Mouse (Mus musculus): ENCODE results near the gene Fam131c. TPM values are rescaled to one million over a fixed set of nuclear protein-coding genes. Genes with fewer than 3 reads are reported as not detected.

Fam131c gene
- total and polyA plus RNA-seq, 2 experiments from 2014 or later = 0.20 TPM; not detected in 1

- H3K9ac ChIP-seq (replicated peaks; ENCODE audit: low read depth, low read length) = no peak overlapping the region
- H3K4me2 ChIP-seq (ENCODE audit: low read depth, low read length) = no peak overlapping the region
- no peak for ATAC-seq (ENCODE audit: insufficient read depth, low read depth)
- 0 out of 2 replicates have a peak, but pooled peaks cover 5% of the 10 kb centered on the region for H3K4me1 ChIP-seq (ENCODE audit: control insufficient read depth, insufficient read depth)
- H3K9me3 ChIP-seq (replicated peaks; ENCODE audit: control insufficient read depth, low read length) = 0 out of 2 replicates have a peak, but pooled peaks cover 5% of the 10 kb centered on the region
- H3K27me3 ChIP-seq (ENCODE audit: control insufficient read depth, insufficient read depth, low read length) = no peaks in the 10 kb centered on the region
- TF ChIP-seq EP300 (IDR thresholded peaks at IDR 0.05; ENCODE audit: low read depth) (no peak), CTCF (IDR thresholded peaks at IDR 0.05; ENCODE audit: low read depth) (no peak)
- no peak overlapping the region for H3K27ac ChIP-seq (ENCODE audit: low read depth)
- no peaks in the 10 kb centered on the region for H3K36me3 ChIP-seq (replicated peaks; ENCODE audit: control insufficient read depth, insufficient read depth, low read length)
- no peak overlapping the region for H3K4me3 ChIP-seq (ENCODE audit: low read depth, low read length)
- DNase-seq (ENCODE audit: low spot score) = no peak
These were observed 10.2 kb upstream of the Fam131c start for GRCm38 (mm10) chr4:141357811-141358210.

- TF ChIP-seq CTCF (IDR thresholded peaks at IDR 0.05; ENCODE audit: low read depth) = no peak
- no peak for TF ChIP-seq EP300 (IDR thresholded peaks at IDR 0.05; ENCODE audit: low read depth)
- Histone ChIP-seq H3K27me3 (ENCODE audit: control insufficient read depth, insufficient read depth, low read length) (0 out of 2 replicates have a peak, but pooled peaks cover 6% of the 10 kb centered on the region), H3K4me3 (ENCODE audit: low read depth, low read length) (no peak overlapping the region), H3K4me2 (ENCODE audit: low read depth, low read length) (no peak overlapping the region), H3K9ac (replicated peaks; ENCODE audit: low read depth, low read length) (no peak overlapping the region), H3K27ac (ENCODE audit: low read depth) (no peak overlapping the region), H3K4me1 (ENCODE audit: control insufficient read depth, insufficient read depth) (no peaks in the 10 kb centered on the region), H3K36me3 (replicated peaks; ENCODE audit: control insufficient read depth, insufficient read depth, low read length) (no peaks in the 10 kb centered on the region), H3K9me3 (replicated peaks; ENCODE audit: control insufficient read depth, low read length) (0 out of 2 replicates have a peak, but pooled peaks cover 5% of the 10 kb centered on the region)
- ATAC-seq (ENCODE audit: insufficient read depth, low read depth) = no peak
- DNase-seq (ENCODE audit: low spot score) = no peak
- 78% methylated on average over 6 of the region's 6 CpGs for WGBS
These were observed 8.8 kb upstream of the Fam131c start for GRCm38 (mm10) chr4:141359222-141359621.

DNA sequence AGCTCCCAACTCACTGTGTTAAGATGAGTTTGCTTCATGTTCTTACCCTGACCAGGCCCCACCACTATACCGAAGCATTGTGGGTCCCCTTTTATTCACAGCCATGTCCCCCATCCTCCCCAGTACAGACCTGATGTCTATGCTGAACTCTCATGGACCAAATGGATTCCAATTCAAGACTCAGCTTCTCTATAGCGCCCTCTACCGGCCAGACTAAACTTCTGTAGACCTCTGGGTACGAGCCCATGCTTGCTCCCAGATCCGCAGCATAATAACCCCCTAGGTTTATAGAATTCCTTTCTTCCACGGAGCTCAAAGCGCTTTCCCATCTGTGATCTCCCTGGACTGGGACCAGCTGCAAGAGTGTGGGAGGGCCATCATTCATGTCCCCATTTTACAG is 7.2 kb upstream of the Fam131c start:
- WGBS = 40% methylated on average over 7 of the region's 7 CpGs
- Histone ChIP-seq H3K4me2 (ENCODE audit: low read depth, low read length) (no peak overlapping the region), H3K4me1 (ENCODE audit: control insufficient read depth, insufficient read depth) (no peaks in the 10 kb centered on the region), H3K36me3 (replicated peaks; ENCODE audit: control insufficient read depth, insufficient read depth, low read length) (no peaks in the 10 kb centered on the region), H3K9me3 (replicated peaks; ENCODE audit: control insufficient read depth, low read length) (0 out of 2 replicates have a peak, but pooled peaks cover 5% of the 10 kb centered on the region), H3K9ac (replicated peaks; ENCODE audit: low read depth, low read length) (no peak overlapping the region), H3K27me3 (ENCODE audit: control insufficient read depth, insufficient read depth, low read length) (peaks cover 22% of the 10 kb centered on the region), H3K27ac (ENCODE audit: low read depth) (no peak overlapping the region), H3K4me3 (ENCODE audit: low read depth, low read length) (no peak overlapping the region)
- ATAC-seq (ENCODE audit: insufficient read depth, low read depth) = peak; percentile 3; the same call in 1 of the 2 replicates
- TF ChIP-seq EP300 (IDR thresholded peaks at IDR 0.05; ENCODE audit: low read depth) (no peak), CTCF (IDR thresholded peaks at IDR 0.05; ENCODE audit: low read depth) (peak; percentile 33)
- DNase-seq (ENCODE audit: low spot score) = no peak

- DNase-seq (ENCODE audit: low spot score) (peak; percentile 77), ATAC-seq (ENCODE audit: insufficient read depth, low read depth) (peak; percentile 28; the same call in 1 of the 2 replicates)
- H3K4me1 ChIP-seq (ENCODE audit: control insufficient read depth, insufficient read depth) = 0 out of 2 replicates have a peak, but pooled peaks cover 3% of the 10 kb centered on the region
- peaks cover 36% of the 10 kb centered on the region for H3K27me3 ChIP-seq (ENCODE audit: control insufficient read depth, insufficient read depth, low read length)
- TF ChIP-seq CTCF (IDR thresholded peaks at IDR 0.05; ENCODE audit: low read depth) (peak; percentile 91), EP300 (IDR thresholded peaks at IDR 0.05; ENCODE audit: low read depth) (no peak)
- H3K4me2 ChIP-seq (ENCODE audit: low read depth, low read length) = no peak overlapping the region
- no peak overlapping the region for H3K9ac ChIP-seq (replicated peaks; ENCODE audit: low read depth, low read length)
- 30% methylated on average over 11 of the region's 11 CpGs for WGBS
- no peaks in the 10 kb centered on the region for H3K9me3 ChIP-seq (replicated peaks; ENCODE audit: control insufficient read depth, low read length)
- no peak overlapping the region for H3K27ac ChIP-seq (ENCODE audit: low read depth)
- H3K4me3 ChIP-seq (ENCODE audit: low read depth, low read length) = no peak overlapping the region
- H3K36me3 ChIP-seq (replicated peaks; ENCODE audit: control insufficient read depth, insufficient read depth, low read length) = no peaks in the 10 kb centered on the region
These were observed 5.0 kb upstream of the Fam131c start for GRCm38 (mm10) chr4:141362937-141363548.

- 61% methylated on average over 8 of the region's 8 CpGs for WGBS
These were observed 2.9 kb upstream of the Fam131c start for GRCm38 (mm10) chr4:141365126-141365525.

More at GRCm38 (mm10) chr4:141365126-141365525, 2.9 kb upstream of the Fam131c start:
- Histone ChIP-seq H3K9me3 (replicated peaks; ENCODE audit: control insufficient read depth, low read length) (no peaks in the 10 kb centered on the region), H3K4me1 (ENCODE audit: control insufficient read depth, insufficient read depth) (0 out of 2 replicates have a peak, but pooled peaks cover 9% of the 10 kb centered on the region), H3K4me2 (ENCODE audit: low read depth, low read length) (no peak overlapping the region), H3K4me3 (ENCODE audit: low read depth, low read length) (no peak overlapping the region), H3K27me3 (ENCODE audit: control insufficient read depth, insufficient read depth, low read length) (peaks cover 49% of the 10 kb centered on the region), H3K36me3 (replicated peaks; ENCODE audit: control insufficient read depth, insufficient read depth, low read length) (no peaks in the 10 kb centered on the region), H3K9ac (replicated peaks; ENCODE audit: low read depth, low read length) (no peak overlapping the region), H3K27ac (ENCODE audit: low read depth) (no peak overlapping the region)
- TF ChIP-seq CTCF (IDR thresholded peaks at IDR 0.05; ENCODE audit: low read depth) (no peak), EP300 (IDR thresholded peaks at IDR 0.05; ENCODE audit: low read depth) (no peak)
- DNase-seq (ENCODE audit: low spot score) (no peak), ATAC-seq (ENCODE audit: insufficient read depth, low read depth) (no peak)
